Mouse (Mus musculus): ENCODE data around the gene Rufy4. TPM values are rescaled to one million over a fixed set of nuclear protein-coding genes. Genes with fewer than 3 reads are reported as not detected.

The Rufy4 gene
- under 1 TPM; 0.08 to 0.47 TPM for polyA plus RNA-seq (2012; fragmentation: generic; extraction: Trizol)

GRCm38 (mm10) chr1:74124991-74125552 is at the start of gene Rufy4:
Rufy4 (plus strand) TSS chr1:74125541.

GRCm38 (mm10) chr1:74124021-74124981 is 1.0 kb upstream of the Rufy4 start, which contains the start of gene Tns1:
Tns1 (minus strand) TSS chr1:74124449.

DNA sequence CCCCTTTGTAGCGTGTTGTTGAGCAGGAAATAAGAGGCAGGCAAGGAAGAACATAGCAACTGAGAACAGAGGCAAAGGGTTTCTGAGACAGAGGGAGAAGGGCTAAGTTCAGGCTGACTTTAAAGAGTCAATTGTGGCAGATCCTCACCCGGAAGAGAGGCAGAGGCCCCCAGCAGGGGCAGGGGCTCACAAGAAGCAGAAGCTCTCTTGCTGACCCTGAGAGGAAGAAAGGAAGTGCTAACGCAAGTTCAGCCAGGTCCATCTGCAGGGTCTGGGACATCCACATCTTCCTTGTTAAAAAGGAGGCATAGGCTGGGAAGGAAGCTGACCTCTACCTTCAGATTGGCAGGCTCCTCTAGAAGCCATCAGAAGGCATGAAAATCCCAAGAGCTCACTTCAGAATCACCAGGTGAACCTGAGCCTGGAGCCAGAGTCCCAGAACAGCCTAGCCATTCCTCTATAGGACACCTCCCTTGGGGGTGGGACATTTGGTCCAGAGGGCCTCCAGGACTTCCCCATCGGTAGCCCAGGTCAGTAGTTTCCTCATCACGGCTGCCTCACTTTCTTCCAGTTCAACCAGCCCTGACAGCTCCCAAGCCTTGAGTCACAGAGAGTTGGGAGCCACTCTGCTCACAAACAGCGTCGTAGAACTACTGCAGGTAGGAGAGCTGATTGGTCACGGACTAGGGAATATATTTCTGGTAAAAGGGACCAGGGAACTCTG is 28.3 kb downstream of the Rufy4 start, which contains the start of gene Cxcr2:
Gene Cxcr2 (plus strand): TSS at position 529 of the 724 bp plus-strand sequence.

GRCm38 (mm10) chr1:74194445-74194844 is 69.1 kb downstream of the Rufy4 start, which contains the start of gene Cxcr1:
Cxcr1 (minus strand) TSS chr1:74194631.

Other genes starting within 250 kb of the Rufy4 start
- gene Tns1, start 1.1 kb upstream of the Rufy4 start, polyA plus RNA-seq (2012; fragmentation: generic; extraction: Trizol) = 10 to 100 TPM; 10.5 to 17.3 TPM
- under 1 TPM in 1 of 2 experiments, not detected in 1; 0.01 TPM for gene Cxcr2, start 28.4 kb downstream of the Rufy4 start, polyA plus RNA-seq (2012; fragmentation: generic; extraction: Trizol)
- gene Cxcr1, start 69.1 kb downstream of the Rufy4 start, polyA plus RNA-seq (2012; fragmentation: generic; extraction: Trizol) = under 1 TPM in 1 of 2 experiments, not detected in 1; 0.06 TPM
- gene Arpc2, start 110.5 kb downstream of the Rufy4 start, polyA plus RNA-seq (2012; fragmentation: generic; extraction: Trizol) = 100 to 1,000 TPM in 1 of 2 experiments, 10 to 100 TPM in 1; 41.4 to 154 TPM
- under 1 TPM; 0.05 to 0.08 TPM for gene Gpbar1, start 153.0 kb downstream of the Rufy4 start, polyA plus RNA-seq (2012; fragmentation: generic; extraction: Trizol)
- 100 to 1,000 TPM; 121 to 202 TPM for gene Aamp, start 159.2 kb downstream of the Rufy4 start, polyA plus RNA-seq (2012; fragmentation: generic; extraction: Trizol)
- 100 to 1,000 TPM in 1 of 2 experiments, 10 to 100 TPM in 1; 49.4 to 116 TPM for gene Pnkd, start 159.4 kb downstream of the Rufy4 start, polyA plus RNA-seq (2012; fragmentation: generic; extraction: Trizol)
- gene Tmbim1, start 180.1 kb downstream of the Rufy4 start, polyA plus RNA-seq (2012; fragmentation: generic; extraction: Trizol) = 10 to 100 TPM; 25.9 to 73.9 TPM
- under 1 TPM in 1 of 2 experiments, not detected in 1; 0.19 TPM for gene Catip, start 236.6 kb downstream of the Rufy4 start, polyA plus RNA-seq (2012; fragmentation: generic; extraction: Trizol)
- gene Slc11a1, start 249.7 kb downstream of the Rufy4 start, polyA plus RNA-seq (2012; fragmentation: generic; extraction: Trizol) = 1 to 10 TPM in 1 of 2 experiments, under 1 TPM in 1; 0.58 to 1.7 TPM

Measured in C3H10T1/2 (cell line).